Mouse (Mus musculus) heart, adult 2 months (tissue): ENCODE results near the gene Atxn7l1. TPM values are rescaled to one million over a fixed set of nuclear protein-coding genes. Genes with fewer than 3 reads are reported as not detected.
A peak's percentile ranks its signal among the peaks of the same experiment; 100 is the strongest.

Experiments
- DNase-seq, 2 experiments: peaks; one replicate each; pipeline ENCODE4 v3.0.0; 2021
- H3K27ac ChIP-seq: fragments of 200-600 bp; 2 replicates; pipeline ENCODE4 v1.8.1; 2022
- H3K27me3 ChIP-seq: fragments of 200-500 bp; 2 replicates; pipeline ENCODE4 v1.6.1; 2012; ENCODE audit warnings: mild to moderate bottlenecking, low read length, inconsistent platforms, mixed read lengths; ENCODE audit not compliant: control insufficient read depth, insufficient read depth
- H3K36me3 ChIP-seq: fragments of 200-500 bp; 2 replicates; pipeline ENCODE4 v1.6.1; 2012; ENCODE audit warnings: low read length, inconsistent platforms; ENCODE audit not compliant: control insufficient read depth, insufficient read depth
- H3K4me1 ChIP-seq: fragments of 200-500 bp; 2 replicates; pipeline ENCODE4 v1.6.1; 2011; ENCODE audit warnings: low read length; ENCODE audit not compliant: control insufficient read depth, insufficient read depth
- H3K4me3 ChIP-seq: fragments of 200-600 bp; 2 replicates; pipeline ENCODE4 v1.8.1; 2022
- H3K79me2 ChIP-seq: fragments of 200-500 bp; replicated peaks from 2 replicates; pipeline ENCODE4 v1.6.1; 2012; ENCODE audit warnings: mild to moderate bottlenecking, inconsistent platforms, low read length, moderate library complexity, mixed read lengths; ENCODE audit not compliant: control insufficient read depth, insufficient read depth
- H3K9ac ChIP-seq: fragments of 200-500 bp; 2 replicates; pipeline ENCODE4 v1.6.1; 2012; ENCODE audit warnings: low read depth, mild to moderate bottlenecking, control low read depth, inconsistent platforms, low read length, mixed read lengths
- CTCF ChIP-seq: fragments of 200-600 bp; IDR thresholded peaks from 2 replicates; pipeline ENCODE4 v1.8.1; 2022; ENCODE audit warnings: antibody characterized with exemption, mild to moderate bottlenecking, moderate library complexity
- EP300 ChIP-seq: fragments of 200-500 bp; IDR thresholded peaks from 2 replicates; pipeline ENCODE4 v1.6.1; 2011; ENCODE audit warnings: low read depth, low read length, control low read depth; ENCODE audit not compliant: insufficient read depth
- POLR2A ChIP-seq: fragments of 200-500 bp; IDR thresholded peaks from 2 replicates; pipeline ENCODE4 v1.6.1; 2011; ENCODE audit warnings: mild to moderate bottlenecking, low read depth, low read length, control low read depth; ENCODE audit not compliant: insufficient read depth
- WGBS: fragments of 180-500 bp; shearing (Covaris S2); methylation state at CpG from one replicate; pipeline ENCODE4 v1.1.7; 2018; 5-methylcytosine and 5-hydroxymethylcytosine counted together
- intact Hi-C: fragments of 180-260 bp; cut with DNase I; formaldehyde crosslinking; loops from one replicate; pipeline ENCODE4 v1.15.1; 2025
- polyA plus RNA-seq: library from polyadenylated mRNA; depleted of rRNA; stranded (reverse); fragments of >200 nt; gene quantifications from 2 replicates; pipeline ENCODE4 v1.2.3, GENCODE M21; 2012
- total RNA-seq, 2 experiments: library from RNA; stranded (reverse); gene quantifications; 2 replicates each; pipeline ENCODE4 v1.2.3; 2021

Atxn7l1 gene
- total and polyA plus RNA-seq, 3 experiments = 18.8 to 21.6 (median 19.0) TPM

DNA sequence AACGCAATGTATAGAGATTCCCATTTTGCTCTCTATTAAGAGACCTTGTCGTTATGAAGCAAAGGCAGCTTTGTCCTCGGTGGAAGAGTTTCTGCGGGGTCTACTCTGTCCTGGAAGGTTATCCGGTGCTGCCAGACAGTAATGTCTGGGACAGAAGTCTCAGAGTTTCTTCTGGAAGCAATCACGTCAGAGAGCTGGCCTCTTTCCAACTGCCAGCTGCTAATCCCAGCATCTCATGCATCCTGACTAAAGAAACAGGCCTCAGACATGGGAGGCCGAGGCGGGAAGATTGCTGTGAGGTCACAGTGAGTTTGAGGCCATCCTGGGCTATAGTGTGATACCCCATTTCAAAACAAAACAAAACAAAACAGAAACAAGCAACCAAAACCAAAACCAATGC is 3.0 kb upstream of the Atxn7l1 start:
- H3K36me3 ChIP-seq = no peaks in the 10 kb centered on the region
- TF ChIP-seq EP300 = no peak
- no peak for TF ChIP-seq CTCF
- TF ChIP-seq POLR2A = no peak
- peaks cover 1% of the 10 kb centered on the region; the same call in 1 of the 2 replicates for H3K4me1 ChIP-seq
- H3K79me2 ChIP-seq = no peaks in the 10 kb centered on the region
- DNase-seq = no peak
- 50% methylated on average over 8 of the region's 8 CpGs for WGBS
- H3K4me3 ChIP-seq = no peak overlapping the region
- no peaks in the 10 kb centered on the region for H3K27me3 ChIP-seq
- intact Hi-C loops = no loop called here
- no peak overlapping the region for H3K9ac ChIP-seq
- no peak overlapping the region for H3K27ac ChIP-seq

DNA sequence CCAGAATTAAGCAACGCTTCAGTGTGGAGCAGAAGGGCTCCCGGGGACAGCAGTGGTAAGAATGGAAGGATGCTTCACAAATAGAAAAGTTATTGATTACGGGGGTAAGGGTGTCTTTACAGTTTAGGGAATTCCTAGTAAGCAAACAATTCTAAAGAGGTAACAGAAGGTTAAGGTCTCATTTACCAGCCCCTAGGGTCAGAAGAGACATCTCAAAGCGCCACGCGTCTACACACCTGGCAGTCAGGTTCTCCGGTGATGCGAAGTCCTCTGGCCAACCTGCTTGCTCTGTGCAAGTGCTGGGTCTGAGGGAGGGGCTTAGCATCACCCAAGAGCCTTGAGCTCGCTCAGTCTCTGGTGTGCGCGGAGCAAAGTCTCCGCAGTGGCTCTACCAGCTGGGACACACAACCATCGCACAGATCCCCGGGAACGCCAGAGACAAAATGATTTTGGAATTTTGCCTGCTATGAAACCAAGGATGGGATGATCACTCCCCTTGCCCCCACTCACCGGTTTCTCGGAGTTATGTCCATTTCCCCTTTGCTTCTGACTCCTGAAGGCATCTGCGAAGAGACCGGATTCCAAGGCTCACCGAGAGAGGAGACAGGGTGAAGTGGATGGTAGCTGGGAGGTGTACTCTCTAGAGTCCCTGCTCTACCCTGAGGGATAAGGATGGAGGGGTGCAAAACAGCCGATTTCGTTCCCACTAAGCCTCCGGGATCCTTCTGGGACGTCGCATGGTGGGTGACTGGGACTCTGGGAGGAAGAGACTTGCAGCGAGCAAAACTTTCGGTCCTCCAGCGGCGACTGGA is 665 bp upstream of the Atxn7l1 start:
- Histone ChIP-seq H3K9ac (peak overlapping the region; percentile 75), H3K36me3 (no peaks in the 10 kb centered on the region), H3K27me3 (no peaks in the 10 kb centered on the region), H3K4me1 (peaks cover 1% of the 10 kb centered on the region; the same call in 1 of the 2 replicates), H3K27ac (peak overlapping the region; percentile 42; the same call in 1 of the 2 replicates), H3K79me2 (no peaks in the 10 kb centered on the region), H3K4me3 (peak overlapping the region; percentile 74)
- 10% methylated on average over 29 of the region's 29 CpGs for WGBS
- no peak for TF ChIP-seq CTCF
- no peak for TF ChIP-seq POLR2A
- TF ChIP-seq EP300 = no peak
- intact Hi-C loops = loop anchor here (2.0 to 5.0 kb wide), 4 partner anchors 36 to 190 kb away; no protein-coding TSS in a partner anchor
- no peak for DNase-seq

DNA sequence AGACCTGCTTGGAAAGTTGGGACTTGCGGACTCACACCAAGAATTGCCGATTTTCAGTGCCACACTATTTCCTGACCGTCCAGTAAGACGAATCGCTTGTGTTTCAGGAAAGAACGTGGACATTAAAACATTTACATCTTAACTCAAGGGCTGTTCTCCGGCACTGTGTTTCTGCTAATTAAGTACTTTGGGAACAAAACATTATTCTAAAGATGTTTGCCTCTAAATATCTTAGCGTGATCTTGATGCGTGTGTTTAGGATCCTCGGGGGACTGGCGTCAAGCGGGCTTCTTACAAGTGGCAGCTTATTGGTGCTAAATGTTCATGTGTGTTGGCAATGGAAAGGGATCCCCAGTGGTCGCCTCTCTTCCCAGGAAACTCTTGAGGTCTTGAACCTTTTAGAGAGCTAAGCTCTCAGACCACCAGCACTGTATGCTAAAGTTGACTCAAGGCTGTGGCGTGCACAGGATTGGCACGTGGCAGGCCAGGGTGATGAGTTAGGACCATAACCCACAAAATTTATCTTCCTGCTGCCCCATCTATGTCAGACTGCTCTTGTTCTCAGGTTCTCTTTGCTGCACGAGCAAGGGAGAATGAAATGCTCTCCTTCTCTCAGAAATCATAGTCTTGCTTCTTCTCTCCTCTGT is 2.2 kb downstream of the Atxn7l1 start:
- WGBS = 94% methylated on average over 16 of the region's 16 CpGs
- no peak for TF ChIP-seq POLR2A
- no peak for TF ChIP-seq EP300
- no peak for TF ChIP-seq CTCF
- Histone ChIP-seq H3K9ac (no peak overlapping the region), H3K79me2 (no peaks in the 10 kb centered on the region), H3K27me3 (no peaks in the 10 kb centered on the region), H3K4me3 (no peak overlapping the region), H3K27ac (no peak overlapping the region), H3K4me1 (peaks cover 1% of the 10 kb centered on the region), H3K36me3 (no peaks in the 10 kb centered on the region)
- intact Hi-C loops = loop anchor here (5.0 kb wide), 2 partner anchors 183 to 192 kb away; no protein-coding TSS in a partner anchor
- DNase-seq = no peak

DNA sequence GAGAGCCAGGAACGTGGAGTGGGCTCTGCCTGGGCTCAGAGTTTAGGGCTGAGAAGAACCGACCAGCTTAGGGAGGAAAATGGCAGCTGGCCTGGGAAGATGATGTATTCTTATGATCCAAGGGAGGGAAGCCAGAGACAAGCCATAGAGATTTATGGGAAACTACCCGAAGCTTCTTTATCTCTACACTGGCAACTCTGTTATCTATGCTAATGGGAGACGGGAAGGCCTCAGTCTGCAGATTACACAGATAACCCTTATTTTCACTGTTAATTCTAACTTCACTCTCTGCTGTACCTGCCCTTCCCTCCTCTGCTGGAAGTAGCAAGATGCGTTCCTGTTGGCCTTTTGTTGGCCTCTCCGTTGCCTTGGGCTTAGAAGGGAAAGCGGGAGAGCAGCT is 5.6 kb downstream of the Atxn7l1 start:
- H3K27ac ChIP-seq = no peak overlapping the region
- 69% methylated on average over 7 of the region's 7 CpGs for WGBS
- no peaks in the 10 kb centered on the region for H3K79me2 ChIP-seq
- no peak overlapping the region for H3K9ac ChIP-seq
- no peak overlapping the region for H3K4me3 ChIP-seq
- no peak for TF ChIP-seq EP300
- TF ChIP-seq CTCF = no peak
- TF ChIP-seq POLR2A = no peak
- no peaks in the 10 kb centered on the region for H3K27me3 ChIP-seq
- no peak for DNase-seq
- intact Hi-C loops = no loop called here
- no peaks in the 10 kb centered on the region for H3K36me3 ChIP-seq
- H3K4me1 ChIP-seq = peaks cover 2% of the 10 kb centered on the region

DNA sequence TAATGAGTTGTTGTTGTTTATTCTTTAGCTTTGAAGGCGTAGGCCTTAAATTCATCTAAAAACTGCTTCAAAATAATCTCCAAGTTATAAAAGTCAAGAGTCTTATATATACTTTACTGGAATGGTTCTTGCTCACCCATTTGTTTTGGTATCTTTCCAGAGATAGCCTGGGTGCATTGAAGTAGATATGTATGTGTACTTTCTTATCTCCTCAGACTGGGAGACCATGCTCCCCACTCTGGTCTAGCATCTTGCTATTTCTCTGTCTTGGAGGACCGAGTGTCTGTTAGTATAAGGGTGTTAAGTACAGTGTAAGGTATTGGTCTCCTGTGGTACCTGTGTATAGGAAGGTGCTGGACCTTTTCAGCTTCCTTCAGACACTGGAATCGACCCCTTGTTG is 6.4 kb downstream of the Atxn7l1 start:
- WGBS = 87% methylated on average over 3 of the region's 3 CpGs

DNA sequence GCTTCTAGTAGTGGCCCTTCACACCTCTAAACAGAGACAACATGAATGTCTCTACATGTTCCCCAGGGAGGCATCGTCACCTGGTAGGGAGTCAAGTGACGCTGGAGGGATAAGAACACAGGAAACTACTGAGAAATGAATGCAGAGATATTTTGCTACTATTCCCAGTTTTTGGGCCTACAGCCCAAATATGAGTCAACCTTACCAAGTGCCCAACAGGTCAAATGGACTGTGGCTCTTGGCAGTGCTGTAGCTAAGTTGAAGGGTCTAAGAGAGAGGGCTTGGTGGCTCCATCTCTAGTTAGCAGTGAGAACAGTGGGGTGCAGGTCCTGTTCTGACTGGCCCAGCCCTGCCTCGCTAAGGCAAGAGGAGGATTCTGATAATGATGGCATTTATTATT is 7.2 kb downstream of the Atxn7l1 start:
- intact Hi-C loops = no loop called here
- H3K79me2 ChIP-seq = no peaks in the 10 kb centered on the region
- no peak for DNase-seq
- no peak for TF ChIP-seq CTCF
- TF ChIP-seq POLR2A = no peak
- no peak for TF ChIP-seq EP300
- no peak overlapping the region for H3K4me3 ChIP-seq
- no peaks in the 10 kb centered on the region for H3K36me3 ChIP-seq
- H3K27ac ChIP-seq = no peak overlapping the region
- H3K27me3 ChIP-seq = no peaks in the 10 kb centered on the region
- H3K9ac ChIP-seq = no peak overlapping the region
- peaks cover 3% of the 10 kb centered on the region for H3K4me1 ChIP-seq
- WGBS = 82% methylated on average over 3 of the region's 3 CpGs

More for the DNA sequence above, 6.4 kb downstream of the Atxn7l1 start:
- no peaks in the 10 kb centered on the region for H3K27me3 ChIP-seq
- no peaks in the 10 kb centered on the region for H3K79me2 ChIP-seq
- TF ChIP-seq CTCF (no peak), POLR2A (no peak), EP300 (no peak)
- no peak overlapping the region for H3K4me3 ChIP-seq
- no peaks in the 10 kb centered on the region for H3K36me3 ChIP-seq
- H3K9ac ChIP-seq = no peak overlapping the region
- no peak overlapping the region for H3K27ac ChIP-seq
- no peak for DNase-seq
- intact Hi-C loops = no loop called here
- peaks cover 3% of the 10 kb centered on the region for H3K4me1 ChIP-seq
